Mouse (Mus musculus): ENCODE results near the gene Klf1. TPM values are rescaled to one million over a fixed set of nuclear protein-coding genes. Genes with fewer than 3 reads are reported as not detected.
"Not testable (repeated sequence)": the region's sequence is repeated elsewhere in the genome, so short reads cannot be mapped to it uniquely, and the experiment has no call there.

Klf1 gene
- polyA plus RNA-seq, 1 experiment from 2014 or later, result 494 TPM

DNA sequence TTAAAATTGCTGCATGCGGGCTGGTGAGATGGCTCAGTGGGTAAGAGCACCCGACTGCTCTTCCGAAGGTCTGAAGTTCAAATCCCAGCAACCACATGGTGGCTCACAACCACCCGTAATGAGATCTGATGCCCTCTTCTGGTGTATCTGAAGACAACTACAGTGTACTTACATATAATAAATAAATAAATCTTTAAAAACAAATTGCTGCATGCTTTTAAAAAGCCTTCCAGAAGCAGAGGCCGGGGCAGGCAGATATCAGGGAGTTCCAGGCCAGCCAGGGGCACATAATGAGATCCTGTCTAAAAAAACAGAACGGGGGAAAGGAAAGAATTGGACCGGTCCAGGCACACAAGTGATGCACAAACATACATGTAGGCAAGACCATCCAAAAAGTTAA, 6.3 kb downstream of the Klf1 start:
- 13% methylated on average over 7 of the region's 7 CpGs for WGBS (ENCODE audit: insufficient replicate concordance)
- peaks cover 55% of the 10 kb centered on the region for H3K36me3 ChIP-seq
- H3K9me3 ChIP-seq (replicated peaks); DNase-seq: not testable (repeated sequence)
- H3K9ac ChIP-seq, result peak overlapping the region; percentile 48; the same call in 1 of the 2 replicates
- H3K27ac ChIP-seq, result peak overlapping the region; percentile 84
- peak overlapping the region; percentile 94 for H3K4me2 ChIP-seq
- H3K4me3 ChIP-seq (replicated peaks), result peak overlapping the region; percentile 74
- peaks cover 75% of the 10 kb centered on the region for H3K4me1 ChIP-seq (replicated peaks)
- ATAC-seq (ENCODE audit: low read depth), result 0 out of 2 replicates have a peak, but pooled peaks have one; percentile 6
- H3K27me3 ChIP-seq, result peaks cover 28% of the 10 kb centered on the region

DNA sequence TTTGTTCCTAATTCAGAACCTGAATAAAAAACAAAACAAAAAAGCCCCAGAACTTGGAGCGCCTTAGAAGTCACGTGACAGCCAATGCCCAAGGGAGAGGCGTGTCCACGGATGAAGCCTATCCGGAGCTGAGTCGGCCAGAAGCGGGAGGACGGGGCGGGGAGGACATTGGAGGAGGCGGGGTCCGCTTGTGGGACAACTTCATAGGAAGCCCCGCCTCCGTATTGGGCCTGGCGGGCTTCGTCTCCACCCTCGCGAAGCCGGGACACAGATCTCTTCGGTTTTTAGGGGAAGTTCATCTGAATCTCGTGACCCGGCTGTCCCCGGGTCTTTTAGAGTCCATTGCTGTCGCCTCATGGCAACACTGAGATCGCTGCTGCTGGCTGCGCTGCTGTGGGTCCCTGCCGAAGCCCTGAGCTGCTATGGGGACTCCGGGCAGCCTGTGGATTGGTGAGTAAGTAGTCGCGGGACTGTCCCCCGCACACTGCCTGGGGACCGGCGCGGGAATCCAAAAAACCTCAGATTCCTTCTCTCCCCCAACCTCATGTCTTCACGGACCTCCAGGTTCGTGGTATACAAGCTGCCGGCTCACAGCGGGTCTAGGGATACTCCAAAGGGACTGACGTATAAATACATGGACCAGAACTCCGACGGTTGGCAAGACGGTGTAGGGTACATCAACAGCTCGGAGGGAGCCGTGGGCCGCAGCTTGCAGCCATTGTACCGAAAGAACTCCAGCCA, 6.9 kb downstream of the Klf1 start, which contains the start of gene Dnase2a:
Gene Dnase2a (plus strand): TSS at position 140 of the 741 bp plus-strand sequence.
- Histone ChIP-seq H3K36me3 (peaks cover 50% of the 10 kb centered on the region), H3K4me1 (replicated peaks) (peaks cover 80% of the 10 kb centered on the region), H3K4me2 (peak within 1 kb of the TSS; percentile 94), H3K27me3 (peaks cover 29% of the 10 kb centered on the region), H3K9me3 (replicated peaks) (no peaks in the 10 kb centered on the region), H3K27ac (peak within 1 kb of the TSS; percentile 91), H3K4me3 (replicated peaks) (peak within 1 kb of the TSS; percentile 74), H3K9ac (peak within 1 kb of the TSS; percentile 90)
- WGBS (ENCODE audit: insufficient replicate concordance), result under 1% methylated on average over 45 of the region's 45 CpGs
- ATAC-seq (ENCODE audit: low read depth) (peak; percentile 90), DNase-seq (peak; percentile 98)

DNA sequence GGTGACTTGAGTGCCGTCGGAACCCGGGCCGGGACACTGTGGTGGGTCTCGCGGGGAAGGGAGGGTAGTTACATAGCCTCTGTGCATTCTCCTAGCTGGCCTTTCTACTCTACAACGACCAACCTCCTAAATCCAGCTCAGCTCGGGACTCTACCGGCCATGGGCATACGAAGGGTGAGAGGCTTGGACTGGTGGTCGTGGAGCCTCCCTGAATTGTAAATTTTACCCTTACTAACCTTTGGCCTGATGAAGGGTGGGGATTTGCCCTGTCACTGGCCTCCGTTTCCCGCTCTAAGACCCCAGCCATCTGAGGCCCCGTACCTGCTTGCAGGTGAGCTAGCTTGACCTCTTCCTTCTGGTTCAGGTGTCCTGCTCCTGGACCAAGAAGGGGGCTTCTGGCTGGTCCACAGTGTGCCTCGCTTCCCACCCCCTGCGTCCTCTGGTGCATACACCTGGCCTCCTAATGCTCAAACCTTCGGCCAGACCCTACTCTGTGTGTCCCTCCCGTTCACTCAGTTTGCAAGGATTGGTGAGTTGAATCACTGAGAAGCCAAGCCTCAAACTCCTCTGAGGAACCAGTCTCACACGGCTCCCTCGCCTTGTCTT, 7.5 kb downstream of the Klf1 start:
- peaks cover 80% of the 10 kb centered on the region for H3K4me1 ChIP-seq (replicated peaks)
- no peaks in the 10 kb centered on the region for H3K9me3 ChIP-seq (replicated peaks)
- WGBS (ENCODE audit: insufficient replicate concordance), result 39% methylated on average over 20 of the region's 20 CpGs
- H3K4me2 ChIP-seq, result peak overlapping the region; percentile 94
- ATAC-seq (ENCODE audit: low read depth) (no peak), DNase-seq (no peak)
- H3K9ac ChIP-seq, result peak overlapping the region; percentile 90
- peaks cover 44% of the 10 kb centered on the region for H3K36me3 ChIP-seq
- H3K4me3 ChIP-seq (replicated peaks), result peak overlapping the region; percentile 74
- H3K27me3 ChIP-seq, result peaks cover 29% of the 10 kb centered on the region
- H3K27ac ChIP-seq, result peak overlapping the region; percentile 91

DNA sequence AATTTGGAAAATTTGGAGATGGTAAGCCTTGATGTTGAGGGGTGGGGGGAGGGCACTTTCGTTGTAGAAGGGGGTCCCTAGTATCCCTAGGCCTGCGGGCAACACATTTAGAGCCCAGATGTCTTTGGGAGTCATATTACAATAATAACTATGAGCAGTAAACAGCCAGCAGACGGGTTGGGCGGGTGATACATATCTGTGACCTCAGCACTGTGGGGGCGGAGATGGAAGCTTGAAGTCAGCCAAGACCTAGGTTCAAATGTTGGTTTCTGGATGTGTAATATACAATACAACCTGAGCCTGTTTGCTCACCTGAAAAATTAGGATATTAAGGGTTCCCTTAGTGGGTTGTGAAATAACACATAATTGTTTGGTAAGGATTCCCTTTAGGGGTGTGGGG, 8.2 kb downstream of the Klf1 start:
- Histone ChIP-seq H3K27ac (peak overlapping the region; percentile 91), H3K9ac (peak overlapping the region; percentile 90), H3K4me1 (replicated peaks) (peaks cover 73% of the 10 kb centered on the region), H3K36me3 (peaks cover 37% of the 10 kb centered on the region), H3K4me3 (replicated peaks) (peak overlapping the region; percentile 74), H3K9me3 (replicated peaks) (no peaks in the 10 kb centered on the region), H3K27me3 (peaks cover 29% of the 10 kb centered on the region), H3K4me2 (peak overlapping the region; percentile 94)
- WGBS (ENCODE audit: insufficient replicate concordance), result 53% methylated on average over 5 of the region's 5 CpGs
- no peak for ATAC-seq (ENCODE audit: low read depth)
- peak; percentile 23 for DNase-seq

DNA sequence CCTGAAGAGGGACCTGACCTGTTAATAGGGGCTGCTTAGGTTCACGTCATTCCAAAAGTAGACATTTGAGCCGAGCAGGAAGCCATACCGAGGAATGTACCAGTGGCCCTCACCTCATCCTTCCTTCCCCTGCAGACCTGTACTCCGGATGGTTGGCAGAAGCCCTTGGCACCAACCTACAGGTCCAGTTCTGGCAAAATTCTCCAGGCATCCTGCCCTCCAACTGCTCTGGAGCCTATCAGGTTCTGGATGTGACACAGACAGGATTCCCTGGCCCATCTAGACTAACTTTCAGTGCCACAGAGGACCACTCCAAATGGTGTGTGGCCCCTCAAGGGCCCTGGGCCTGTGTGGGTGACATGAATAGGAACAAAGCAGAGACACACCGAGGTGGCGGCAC, 8.8 kb downstream of the Klf1 start:
- H3K9ac ChIP-seq, result no peak overlapping the region; the same call in 1 of the 2 replicates
- 81% methylated on average over 6 of the region's 6 CpGs for WGBS (ENCODE audit: insufficient replicate concordance)
- 0 out of 2 replicates have a peak overlapping the region, but pooled peaks have one; percentile 12 for H3K27ac ChIP-seq
- peaks cover 67% of the 10 kb centered on the region for H3K4me1 ChIP-seq (replicated peaks)
- H3K4me3 ChIP-seq (replicated peaks), result no peak overlapping the region
- H3K9me3 ChIP-seq (replicated peaks), result no peaks in the 10 kb centered on the region
- DNase-seq, result no peak
- ATAC-seq (ENCODE audit: low read depth), result no peak
- H3K27me3 ChIP-seq, result peaks cover 33% of the 10 kb centered on the region
- H3K36me3 ChIP-seq, result peaks cover 31% of the 10 kb centered on the region
- H3K4me2 ChIP-seq, result peak overlapping the region; percentile 94

- Histone ChIP-seq H3K27ac (no peak overlapping the region), H3K9me3 (replicated peaks) (no peaks in the 10 kb centered on the region), H3K27me3 (peaks cover 44% of the 10 kb centered on the region), H3K9ac (0 out of 2 replicates have a peak overlapping the region, but pooled peaks have one; percentile 68), H3K36me3 (peaks cover 18% of the 10 kb centered on the region), H3K4me2 (peak overlapping the region; percentile 88; the same call in 1 of the 2 replicates), H3K4me3 (replicated peaks) (0 out of 2 replicates have a peak overlapping the region, but pooled peaks have one; percentile 54), H3K4me1 (replicated peaks) (peaks cover 60% of the 10 kb centered on the region)
- WGBS (ENCODE audit: insufficient replicate concordance), result 89% methylated on average over 9 of the region's 9 CpGs
- DNase-seq, result no peak
- ATAC-seq (ENCODE audit: low read depth), result no peak
Measured at GRCm38 (mm10) chr8:84911854-84912253, 10.1 kb downstream of the Klf1 start.

DNA sequence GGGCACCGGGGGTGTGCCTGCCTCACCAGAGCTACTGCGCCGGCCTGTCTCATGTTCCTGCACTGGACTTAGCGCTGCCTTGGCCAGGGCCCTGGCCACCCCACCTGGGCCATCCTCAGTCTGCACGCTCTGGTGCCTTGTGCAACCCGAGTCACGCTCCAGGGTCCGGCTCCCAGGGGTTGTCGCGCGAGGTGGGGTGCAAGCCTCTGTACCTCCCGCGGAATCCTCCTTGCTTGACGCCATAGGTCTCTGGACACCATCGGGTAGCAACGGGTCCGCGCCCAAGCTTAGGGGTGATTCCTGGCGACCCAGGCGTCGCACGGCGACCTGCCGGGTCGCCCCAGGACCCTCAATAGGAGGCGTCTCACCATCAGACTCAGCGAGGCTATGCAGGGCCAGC, 10.7 kb downstream of the Klf1 start:
- Histone ChIP-seq H3K36me3 (peaks cover 12% of the 10 kb centered on the region), H3K4me3 (replicated peaks) (peak overlapping the region; percentile 54), H3K27ac (peak overlapping the region; percentile 50; the same call in 1 of the 2 replicates), H3K4me1 (replicated peaks) (peaks cover 55% of the 10 kb centered on the region), H3K4me2 (peak overlapping the region; percentile 88), H3K9ac (peak overlapping the region; percentile 68), H3K27me3 (peaks cover 49% of the 10 kb centered on the region), H3K9me3 (replicated peaks) (no peaks in the 10 kb centered on the region)
- 30% methylated on average over 27 of the region's 27 CpGs for WGBS (ENCODE audit: insufficient replicate concordance)
- ATAC-seq (ENCODE audit: low read depth) (no peak), DNase-seq (no peak)

DNA sequence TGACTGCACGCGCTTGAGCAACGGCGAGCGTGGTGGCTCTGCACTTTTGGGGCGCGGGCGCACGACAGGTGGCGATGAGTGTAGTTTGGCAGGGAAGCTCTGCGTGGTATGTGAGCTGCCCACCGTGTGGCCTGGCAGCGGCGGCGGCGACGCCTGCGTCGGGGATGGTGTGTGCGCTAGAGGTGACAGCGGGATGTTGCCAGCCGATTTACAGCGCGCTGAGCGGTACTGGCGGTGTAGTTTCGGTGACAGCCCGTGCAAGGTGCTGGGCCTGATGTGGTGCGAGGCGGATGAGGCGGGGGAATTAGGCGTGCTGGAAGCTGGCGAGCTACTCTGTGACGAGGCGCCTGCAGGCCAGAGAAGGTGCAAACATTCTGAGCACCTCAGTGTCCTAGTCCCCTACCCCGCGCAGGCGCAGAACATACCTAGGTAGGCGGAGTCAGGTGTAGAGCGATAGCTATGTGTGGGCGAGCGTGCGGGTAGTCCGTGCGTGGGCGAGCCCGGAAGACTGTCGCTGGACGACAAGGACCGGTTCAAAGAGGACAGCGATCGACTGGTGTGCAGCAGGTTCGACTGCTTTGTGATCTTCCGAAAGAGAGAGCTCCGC, 11.3 kb downstream of the Klf1 start:
- peak; percentile 82 for DNase-seq
- peaks cover 55% of the 10 kb centered on the region for H3K27me3 ChIP-seq

DNA sequence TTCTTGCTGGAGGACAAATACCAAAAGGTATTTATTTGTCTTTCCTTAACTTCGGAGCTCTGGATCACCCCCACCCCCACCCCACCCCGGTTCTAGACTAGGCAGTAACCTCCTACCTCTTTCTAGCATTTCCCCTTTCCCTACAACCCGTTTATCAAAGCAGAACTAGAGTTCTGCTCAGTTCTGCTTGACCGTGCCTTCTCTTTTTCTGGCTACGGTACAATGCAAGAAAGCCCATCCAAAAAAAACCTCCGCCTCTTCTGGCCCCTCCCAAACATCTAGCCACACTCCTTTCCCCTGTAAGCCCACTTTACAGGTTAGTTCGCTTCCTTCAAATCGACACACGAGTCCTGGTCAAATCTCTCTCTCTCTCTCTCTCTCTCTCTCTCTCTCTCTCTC, 11.8 kb downstream of the Klf1 start:
- Histone ChIP-seq H3K36me3 (peaks cover 9% of the 10 kb centered on the region), H3K27me3 (peaks cover 60% of the 10 kb centered on the region), H3K4me2 (peak overlapping the region; percentile 88), H3K4me3 (replicated peaks) (peak overlapping the region; percentile 54), H3K27ac (peak overlapping the region; percentile 35), H3K9me3 (replicated peaks) (no peaks in the 10 kb centered on the region), H3K9ac (peak overlapping the region; percentile 68), H3K4me1 (replicated peaks) (peaks cover 47% of the 10 kb centered on the region)
- no peak for ATAC-seq (ENCODE audit: low read depth)
- 5% methylated on average over 9 of the region's 9 CpGs for WGBS (ENCODE audit: insufficient replicate concordance)
- no peak for DNase-seq

More for the DNA sequence above, 11.3 kb downstream of the Klf1 start:
- peak overlapping the region; percentile 50 for H3K27ac ChIP-seq
- H3K4me3 ChIP-seq (replicated peaks), result peak overlapping the region; percentile 54
- peaks cover 9% of the 10 kb centered on the region for H3K36me3 ChIP-seq
- peak overlapping the region; percentile 88 for H3K4me2 ChIP-seq
- no peaks in the 10 kb centered on the region for H3K9me3 ChIP-seq (replicated peaks)
- 1% methylated on average over 55 of the region's 55 CpGs for WGBS (ENCODE audit: insufficient replicate concordance)
- peak; percentile 63 for ATAC-seq (ENCODE audit: low read depth)
- H3K9ac ChIP-seq, result peak overlapping the region; percentile 68
- H3K4me1 ChIP-seq (replicated peaks), result peaks cover 50% of the 10 kb centered on the region

DNA sequence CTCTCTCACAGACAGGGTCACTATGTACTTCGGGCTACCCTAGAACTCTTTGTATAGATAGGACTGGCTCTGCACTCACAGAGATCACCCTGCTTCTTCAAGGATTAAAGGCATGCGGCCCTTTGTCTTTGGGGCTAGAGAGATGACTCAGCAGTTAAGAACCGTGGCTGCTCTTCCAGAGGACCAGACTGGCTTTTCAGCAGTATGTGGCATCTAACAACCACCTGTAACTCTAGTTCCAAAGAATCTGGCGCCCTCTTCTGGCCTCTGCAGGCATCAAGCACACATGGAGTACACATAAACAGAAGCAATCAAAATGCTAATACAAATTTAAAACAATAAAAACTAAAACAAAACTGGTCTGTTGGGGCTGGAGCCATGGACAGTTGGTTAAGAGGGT, 12.2 kb downstream of the Klf1 start:
- Histone ChIP-seq H3K9me3 (replicated peaks) (no peaks in the 10 kb centered on the region), H3K4me2 (peak overlapping the region; percentile 88), H3K4me1 (replicated peaks) (peaks cover 43% of the 10 kb centered on the region), H3K27ac (peak overlapping the region; percentile 35; the same call in 1 of the 2 replicates), H3K4me3 (replicated peaks) (peak overlapping the region; percentile 54), H3K36me3 (peaks cover 9% of the 10 kb centered on the region), H3K27me3 (peaks cover 65% of the 10 kb centered on the region), H3K9ac (no peak overlapping the region)
- 24% methylated on average over 4 of the region's 4 CpGs for WGBS (ENCODE audit: insufficient replicate concordance)
- DNase-seq (peak; percentile 72), ATAC-seq (ENCODE audit: low read depth) (peak; percentile 27; the same call in 1 of the 2 replicates)

DNA sequence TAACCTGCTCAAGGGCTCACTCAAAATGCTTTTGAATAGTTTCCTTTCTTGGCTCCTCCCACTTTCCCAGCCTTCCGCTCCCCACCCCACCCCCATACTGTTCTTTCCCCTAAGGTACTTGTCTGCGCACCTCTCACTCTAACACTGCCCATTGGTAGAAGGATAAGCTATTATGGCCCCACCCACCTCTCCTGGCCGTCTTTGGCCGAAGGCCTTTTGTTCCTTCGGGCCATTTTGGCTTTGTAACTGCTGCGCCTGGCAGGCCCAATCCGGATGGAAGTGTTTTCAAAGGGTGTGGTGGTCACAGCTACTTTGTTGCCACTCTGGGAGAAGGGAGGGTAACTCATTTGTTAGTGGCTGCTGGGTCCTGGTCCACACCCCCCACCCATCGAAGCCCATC, 13.5 kb downstream of the Klf1 start:
- Histone ChIP-seq H3K27me3 (peaks cover 77% of the 10 kb centered on the region), H3K4me1 (replicated peaks) (peaks cover 30% of the 10 kb centered on the region), H3K4me2 (no peak overlapping the region), H3K36me3 (peaks cover 7% of the 10 kb centered on the region), H3K4me3 (replicated peaks) (no peak overlapping the region), H3K27ac (no peak overlapping the region), H3K9me3 (replicated peaks) (no peaks in the 10 kb centered on the region), H3K9ac (no peak overlapping the region)
- DNase-seq (no peak), ATAC-seq (ENCODE audit: low read depth) (no peak)
- 81% methylated on average over 8 of the region's 8 CpGs for WGBS (ENCODE audit: insufficient replicate concordance)

All from liver, embryonic 13.5 days (tissue).